Mouse (Mus musculus) midbrain, embryonic 12.5 days (tissue): ENCODE measurements at regions not wholly inside any gene's neighbourhood (a gene's known extent, or its start where the extent isn't known, plus 50 kb on each side); places are given as distances from the start of the nearest gene placed in this dataset. TPM values are rescaled to one million over a fixed set of nuclear protein-coding genes. Genes with fewer than 3 reads are reported as not detected.

Experiments
- ATAC-seq: fragments of 200-750 bp; cut with Nextera tagmentation; 2 replicates; pipeline ENCODE4 v1.8.0; 2017; ENCODE audit warnings: low read depth, moderate TSS enrichment, moderate library complexity; ENCODE audit not compliant: low FRiP score
- H3K27ac ChIP-seq: fragments of 300-500 bp; sonication (generic); replicated peaks from 2 replicates; pipeline ENCODE4 v1.5.1; 2016; ENCODE audit warnings: mild to moderate bottlenecking
- H3K27me3 ChIP-seq: fragments of 300-500 bp; sonication (generic); 2 replicates; pipeline ENCODE4 v1.6.1; 2016; ENCODE audit warnings: mild to moderate bottlenecking
- H3K36me3 ChIP-seq: fragments of 300-500 bp; sonication (generic); 2 replicates; pipeline ENCODE4 v1.6.1; 2016
- H3K4me1 ChIP-seq: fragments of 300-500 bp; sonication (generic); 2 replicates; pipeline ENCODE4 v1.6.1; 2016
- H3K4me2 ChIP-seq: fragments of 300-500 bp; sonication (generic); replicated peaks from 2 replicates; pipeline ENCODE4 v1.6.1; 2016; ENCODE audit warnings: mild to moderate bottlenecking, moderate library complexity
- H3K4me3 ChIP-seq: fragments of 300-500 bp; sonication (generic); 2 replicates; pipeline ENCODE4 v1.5.1; 2016; ENCODE audit warnings: mild to moderate bottlenecking
- H3K9ac ChIP-seq: fragments of 300-500 bp; sonication (generic); replicated peaks from 2 replicates; pipeline ENCODE4 v1.6.1; 2016; ENCODE audit warnings: mild to moderate bottlenecking, moderate library complexity
- H3K9me3 ChIP-seq: fragments of 300-500 bp; sonication (generic); 2 replicates; pipeline ENCODE4 v1.6.1; 2016; ENCODE audit warnings: mild to moderate bottlenecking
- WGBS: fragments of 180-500 bp; shearing (Covaris S2); methylation state at CpG from one replicate; pipeline ENCODE4 v1.1.7; 2016; 5-methylcytosine and 5-hydroxymethylcytosine counted together
- microRNA-seq: library from miRNA; unstranded; fragments of <30 nt; microRNA quantifications from one replicate; pipeline ENCODE4, GENCODE M21; 2017

DNA sequence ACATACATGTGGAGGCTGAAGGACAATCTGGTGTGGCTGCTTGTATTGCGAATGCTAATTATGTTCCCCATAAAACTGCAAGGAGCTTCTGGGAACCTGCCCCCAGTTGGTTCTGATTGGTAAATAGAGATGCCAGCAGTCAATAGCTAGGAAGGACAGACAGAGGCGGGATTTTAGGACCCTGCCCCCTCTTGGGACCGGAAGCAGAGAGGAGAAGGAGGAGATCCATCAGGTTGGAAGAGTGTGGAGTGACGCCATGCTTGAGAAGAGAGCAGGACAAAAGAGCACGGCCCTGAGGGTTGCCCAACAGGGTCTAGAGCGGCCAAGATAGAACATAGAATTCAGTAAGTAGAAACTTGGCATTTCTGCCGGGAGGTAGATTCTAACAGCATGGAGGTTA, 50.4 kb upstream of the Zfp64 start:
- Histone ChIP-seq H3K27ac (no peak overlapping the region), H3K4me1 (peaks cover 9% of the 10 kb centered on the region), H3K4me3 (no peak overlapping the region), H3K9ac (no peak overlapping the region), H3K9me3 (no peaks in the 10 kb centered on the region), H3K36me3 (no peaks in the 10 kb centered on the region), H3K27me3 (no peaks in the 10 kb centered on the region), H3K4me2 (no peak overlapping the region)
- WGBS: 89% methylated on average over 7 of the region's 7 CpGs
- no peak for ATAC-seq

Small RNA genes lying in the stretch of these regions (microRNA-seq; reads per million reads assigned to microRNA genes)
- not detected for gene Gm26469
